6 mouse cellular contexts compared by ENCODE assay signal in genomic region chr15:90882349-90882748, GRCm38 (mm10).
DNase-seq lines count a peak whose midpoint lies in the region; ATAC-seq lines count a peak whose summit lies in the region.

No protein-coding gene starts in this region.

- ATAC-seq in cerebellum, adult (ENCODE audit: insufficient number of reproducible peaks, low FRiP score, low TSS enrichment): peak; percentile 64; the same call in 1 of the 2 replicates
- 0 out of 2 replicates have a peak, but pooled peaks have one; percentile 64 for ATAC-seq in erythroblast, adult 5-6 weeks (replicated peaks; ENCODE audit: low FRiP score, poor library complexity, severe bottlenecking)
- 0 out of 2 replicates have a peak, but pooled peaks have one; percentile 62 for ATAC-seq in frontal cortex, adult (ENCODE audit: low TSS enrichment)
- peak; percentile 65 for ATAC-seq in megakaryocyte progenitor cell, adult 5-6 weeks (replicated peaks; ENCODE audit: poor library complexity)
- ATAC-seq in neutrophil, adult 5-6 weeks (ENCODE audit: extremely low read depth, insufficient number of reproducible peaks, low FRiP score, poor library complexity, severe bottlenecking): 0 out of 2 replicates have a peak, but pooled peaks have one; percentile 26

- peak; percentile 35 for DNase-seq in heart, adult 11 months

Comparison
In these comparisons a context has a peak if more than half of its experiments do, and no peak if none do; other contexts are left out.
1. Peak in every context shown above with its lines: DNase-seq and ATAC-seq.